Mouse (Mus musculus) lung, postnatal 0 days (tissue): ENCODE measurements around the gene Arhgap27. TPM values are rescaled to one million over a fixed set of nuclear protein-coding genes. Genes with fewer than 3 reads are reported as not detected.

Source experiments
- ATAC-seq: fragments of 200-750 bp; cut with Nextera tagmentation; 2 replicates; pipeline ENCODE4 v1.8.0; 2017; ENCODE audit warnings: moderate library complexity
- DNase-seq: peaks from one replicate; pipeline ENCODE4 v3.0.0-alpha.2; 2016; ENCODE audit warnings: low spot score
- H3K27ac ChIP-seq: fragments of 300-500 bp; sonication (generic); 2 replicates; pipeline ENCODE4 v1.5.1; 2014; ENCODE audit warnings: antibody characterized with exemption, mild to moderate bottlenecking, low read length, mixed read lengths
- H3K27me3 ChIP-seq: fragments of 300-500 bp; sonication (generic); replicated peaks from 2 replicates; pipeline ENCODE4 v1.6.1; 2014; ENCODE audit warnings: low read length, mixed read lengths; ENCODE audit not compliant: insufficient read depth
- H3K36me3 ChIP-seq: fragments of 300-500 bp; sonication (generic); 2 replicates; pipeline ENCODE4 v1.6.1; 2014; ENCODE audit warnings: low read length, mixed read lengths; ENCODE audit not compliant: insufficient read depth
- H3K4me1 ChIP-seq: fragments of 300-500 bp; sonication (generic); 2 replicates; pipeline ENCODE4 v1.6.1; 2014; ENCODE audit warnings: antibody characterized with exemption, low read depth, low read length, mixed read lengths; ENCODE audit not compliant: insufficient read depth
- H3K4me2 ChIP-seq: fragments of 300-500 bp; sonication (generic); replicated peaks from 2 replicates; pipeline ENCODE4 v1.6.1; 2014; ENCODE audit warnings: low read depth, mild to moderate bottlenecking, low read length, moderate library complexity, mixed read lengths
- H3K4me3 ChIP-seq: fragments of 300-500 bp; sonication (generic); 2 replicates; pipeline ENCODE4 v1.5.1; 2014; ENCODE audit warnings: low read depth, low read length
- H3K9ac ChIP-seq: fragments of 300-500 bp; sonication (generic); replicated peaks from 2 replicates; pipeline ENCODE4 v1.6.1; 2014; ENCODE audit warnings: low read depth, mild to moderate bottlenecking
- H3K9me3 ChIP-seq: fragments of 300-500 bp; sonication (generic); 2 replicates; pipeline ENCODE4 v1.6.1; 2016; ENCODE audit warnings: low read length, mixed read lengths
- CTCF ChIP-seq: IDR thresholded peaks from 2 replicates; pipeline ENCODE4 v1.5.1; 2016; ENCODE audit warnings: antibody characterized with exemption, mild to moderate bottlenecking
- EP300 ChIP-seq: IDR thresholded peaks from 2 replicates; pipeline ENCODE4 v1.6.1; 2016; ENCODE audit warnings: antibody characterized with exemption, mild to moderate bottlenecking, control low read depth
- WGBS: fragments of 180-500 bp; shearing (Covaris S2); extraction: QIAGEN DNeasy Blood & Tissue Kit; methylation state at CpG from one replicate; pipeline ENCODE4 v1.1.7; 2014; 5-methylcytosine and 5-hydroxymethylcytosine counted together
- polyA plus RNA-seq: library from polyadenylated mRNA; unstranded; fragments of >200 nt; fragmentation: Nextera tagmentation; extraction: Ambion mirVana; gene quantifications from 2 replicates; pipeline ENCODE4 v1.2.1, GENCODE M21; 2015

Gene Arhgap27
- polyA plus RNA-seq, 1 experiment from 2014 or later, result 20.0 TPM

- no peak overlapping the region for H3K4me3 ChIP-seq
- ATAC-seq (no peak), DNase-seq (no peak)
- WGBS, result 36% methylated on average over 10 of the region's 11 CpGs
- no peaks in the 10 kb centered on the region for H3K36me3 ChIP-seq
- no peak overlapping the region for H3K4me2 ChIP-seq
- peaks cover 3% of the 10 kb centered on the region; the same call in 1 of the 2 replicates for H3K27me3 ChIP-seq
- H3K4me1 ChIP-seq, result peaks cover 2% of the 10 kb centered on the region
- no peak overlapping the region for H3K9ac ChIP-seq
- TF ChIP-seq EP300 (no peak), CTCF (no peak)
- no peak overlapping the region for H3K27ac ChIP-seq
- no peaks in the 10 kb centered on the region for H3K9me3 ChIP-seq
Measured at GRCm38 (mm10) chr11:103356032-103356571, 7.4 kb downstream of the Arhgap27 start.

GRCm38 (mm10) chr11:103355251-103355650 lies 8.2 kb downstream of the Arhgap27 start:
- H3K4me2 ChIP-seq, result no peak overlapping the region
- H3K4me1 ChIP-seq, result no peaks in the 10 kb centered on the region; the same call in 1 of the 2 replicates
- DNase-seq (peak; percentile 44), ATAC-seq (no peak; the same call in 1 of the 2 replicates)
- peaks cover 3% of the 10 kb centered on the region; the same call in 1 of the 2 replicates for H3K27me3 ChIP-seq
- TF ChIP-seq EP300 (no peak), CTCF (no peak)
- H3K36me3 ChIP-seq, result no peaks in the 10 kb centered on the region
- 26% methylated on average over 11 of the region's 11 CpGs for WGBS
- no peak overlapping the region for H3K4me3 ChIP-seq
- H3K9me3 ChIP-seq, result no peaks in the 10 kb centered on the region
- H3K9ac ChIP-seq, result no peak overlapping the region
- H3K27ac ChIP-seq, result no peak overlapping the region

GRCm38 (mm10) chr11:103354033-103354432 lies 9.5 kb downstream of the Arhgap27 start:
- Histone ChIP-seq H3K27ac (no peak overlapping the region), H3K9ac (no peak overlapping the region), H3K4me3 (no peak overlapping the region), H3K4me1 (no peaks in the 10 kb centered on the region), H3K4me2 (no peak overlapping the region), H3K27me3 (peaks cover 3% of the 10 kb centered on the region; the same call in 1 of the 2 replicates), H3K36me3 (no peaks in the 10 kb centered on the region), H3K9me3 (no peaks in the 10 kb centered on the region)
- 47% methylated on average over 3 of the region's 3 CpGs for WGBS
- TF ChIP-seq CTCF (no peak), EP300 (no peak)
- ATAC-seq (peak; percentile 33; the same call in 1 of the 2 replicates), DNase-seq (peak; percentile 57)

- DNase-seq (no peak), ATAC-seq (no peak)
- Histone ChIP-seq H3K4me1 (no peaks in the 10 kb centered on the region), H3K4me2 (no peak overlapping the region), H3K27ac (no peak overlapping the region), H3K36me3 (no peaks in the 10 kb centered on the region), H3K27me3 (peaks cover 3% of the 10 kb centered on the region; the same call in 1 of the 2 replicates), H3K4me3 (no peak overlapping the region), H3K9me3 (no peaks in the 10 kb centered on the region), H3K9ac (no peak overlapping the region)
- WGBS, result 88% methylated on average over 5 of the region's 5 CpGs
- TF ChIP-seq EP300 (no peak), CTCF (0 out of 2 replicates have a peak, but pooled peaks have one; percentile 18)
Measured at GRCm38 (mm10) chr11:103352239-103352814, 11.2 kb downstream of the Arhgap27 start.

- no peaks in the 10 kb centered on the region for H3K9me3 ChIP-seq
- 82% methylated on average over 12 of the region's 12 CpGs for WGBS
- TF ChIP-seq CTCF, result no peak
- no peak for TF ChIP-seq EP300
- DNase-seq (no peak), ATAC-seq (no peak)
- H3K36me3 ChIP-seq, result no peaks in the 10 kb centered on the region
- H3K4me3 ChIP-seq, result no peak overlapping the region
- 0 out of 2 replicates have a peak, but pooled peaks cover 6% of the 10 kb centered on the region for H3K4me1 ChIP-seq
- no peak overlapping the region for H3K9ac ChIP-seq
- H3K27ac ChIP-seq, result no peak overlapping the region
- no peak overlapping the region for H3K4me2 ChIP-seq
- H3K27me3 ChIP-seq, result no peaks in the 10 kb centered on the region
Measured at GRCm38 (mm10) chr11:103350711-103351315, 12.7 kb downstream of the Arhgap27 start.

DNA sequence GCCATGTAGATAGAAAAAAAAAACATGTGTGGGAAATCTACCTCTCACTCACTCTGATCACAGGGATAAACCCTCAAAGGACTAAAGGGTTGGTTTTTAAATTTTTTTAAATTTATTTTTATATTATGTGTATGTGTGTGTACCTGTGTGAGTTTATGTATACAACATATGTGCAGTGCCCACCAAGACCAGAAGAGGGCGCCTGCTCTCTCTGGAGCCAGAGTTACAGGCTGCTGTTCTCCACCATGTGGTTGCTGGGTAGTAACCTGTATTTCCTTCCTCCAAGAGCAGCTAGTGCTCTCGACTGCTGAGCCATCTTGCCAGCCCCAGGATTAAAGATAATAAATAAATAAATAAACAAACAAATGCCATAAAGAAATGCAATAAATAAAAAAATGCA lies 13.8 kb downstream of the Arhgap27 start:
- peak; percentile 38 for TF ChIP-seq CTCF
- no peak for TF ChIP-seq EP300
- 75% methylated on average over 2 of the region's 2 CpGs for WGBS
- ATAC-seq, result no peak

More for the DNA sequence above, 13.8 kb downstream of the Arhgap27 start:
- no peak overlapping the region for H3K4me3 ChIP-seq
- no peak overlapping the region for H3K4me2 ChIP-seq
- H3K27ac ChIP-seq, result no peak overlapping the region
- no peak for DNase-seq
- H3K36me3 ChIP-seq, result no peaks in the 10 kb centered on the region
- no peaks in the 10 kb centered on the region for H3K9me3 ChIP-seq
- H3K9ac ChIP-seq, result no peak overlapping the region
- no peaks in the 10 kb centered on the region for H3K27me3 ChIP-seq
- 0 out of 2 replicates have a peak, but pooled peaks cover 6% of the 10 kb centered on the region for H3K4me1 ChIP-seq
